Mouse (Mus musculus): Measurements from ENCODE around the gene Cabp1.

Gene Cabp1

GRCm38 (mm10) chr5:115193669-115194625, at the start of gene Cabp1:
Cabp1 (minus strand) TSS chr5:115194381.
- peak; percentile 88 for DNase-seq

GRCm38 (mm10) chr5:115240191-115240590, 46.0 kb upstream of the Cabp1 start:
- no peak for DNase-seq

- DNase-seq = no peak
Measured at GRCm38 (mm10) chr5:115238729-115239195, 44.6 kb upstream of the Cabp1 start.

GRCm38 (mm10) chr5:115237803-115238728, 43.9 kb upstream of the Cabp1 start:
- peak; percentile 93 for DNase-seq

- peak; percentile 91 for DNase-seq
Measured at GRCm38 (mm10) chr5:115235786-115236263, 41.6 kb upstream of the Cabp1 start, which contains the start of gene Pop5. Pop5 (plus strand) TSS chr5:115235836.

GRCm38 (mm10) chr5:115235323-115235771, 41.2 kb upstream of the Cabp1 start:
- peak; percentile 91 for DNase-seq

- DNase-seq = no peak
Measured at GRCm38 (mm10) chr5:115234519-115234918, 40.3 kb upstream of the Cabp1 start.

- no peak for DNase-seq
Measured at GRCm38 (mm10) chr5:115233031-115233780, 39.0 kb upstream of the Cabp1 start.

GRCm38 (mm10) chr5:115232516-115232915, 38.3 kb upstream of the Cabp1 start:
- DNase-seq = no peak

GRCm38 (mm10) chr5:115231552-115232120, 37.5 kb upstream of the Cabp1 start:
- no peak for DNase-seq

- no peak for DNase-seq
Measured at GRCm38 (mm10) chr5:115230830-115231551, 36.8 kb upstream of the Cabp1 start.

- no peak for DNase-seq
Measured at GRCm38 (mm10) chr5:115222485-115222884, 28.3 kb upstream of the Cabp1 start.

- peak; percentile 51 for DNase-seq
Measured at GRCm38 (mm10) chr5:115220931-115221640, 26.9 kb upstream of the Cabp1 start.

GRCm38 (mm10) chr5:115217998-115218397, 23.8 kb upstream of the Cabp1 start:
- DNase-seq = no peak

GRCm38 (mm10) chr5:115215273-115216185, 21.3 kb upstream of the Cabp1 start:
- peak; percentile 60 for DNase-seq

GRCm38 (mm10) chr5:115214864-115215263, 20.7 kb upstream of the Cabp1 start:
- DNase-seq = peak; percentile 62

GRCm38 (mm10) chr5:115212861-115213260, 18.7 kb upstream of the Cabp1 start:
- no peak for DNase-seq

- no peak for DNase-seq
Measured at GRCm38 (mm10) chr5:115212451-115212850, 18.3 kb upstream of the Cabp1 start.

GRCm38 (mm10) chr5:115210380-115210779, 16.2 kb upstream of the Cabp1 start:
- peak; percentile 48 for DNase-seq
